Mouse (Mus musculus) G1E (cell line): Measurements from ENCODE around the gene Fam89b.

Source experiments
- CTCF ChIP-seq: IDR thresholded peaks from 2 replicates; pipeline ENCODE4 v1.5.1; 2012; ENCODE audit warnings: low read depth, low read length, inconsistent platforms, mixed read lengths
- TAL1 ChIP-seq: conservative IDR thresholded peaks from 2 replicates; pipeline ENCODE4 v1.6.1; 2012; ENCODE audit warnings: low read depth, low read length, inconsistent platforms, mixed read lengths

DNA sequence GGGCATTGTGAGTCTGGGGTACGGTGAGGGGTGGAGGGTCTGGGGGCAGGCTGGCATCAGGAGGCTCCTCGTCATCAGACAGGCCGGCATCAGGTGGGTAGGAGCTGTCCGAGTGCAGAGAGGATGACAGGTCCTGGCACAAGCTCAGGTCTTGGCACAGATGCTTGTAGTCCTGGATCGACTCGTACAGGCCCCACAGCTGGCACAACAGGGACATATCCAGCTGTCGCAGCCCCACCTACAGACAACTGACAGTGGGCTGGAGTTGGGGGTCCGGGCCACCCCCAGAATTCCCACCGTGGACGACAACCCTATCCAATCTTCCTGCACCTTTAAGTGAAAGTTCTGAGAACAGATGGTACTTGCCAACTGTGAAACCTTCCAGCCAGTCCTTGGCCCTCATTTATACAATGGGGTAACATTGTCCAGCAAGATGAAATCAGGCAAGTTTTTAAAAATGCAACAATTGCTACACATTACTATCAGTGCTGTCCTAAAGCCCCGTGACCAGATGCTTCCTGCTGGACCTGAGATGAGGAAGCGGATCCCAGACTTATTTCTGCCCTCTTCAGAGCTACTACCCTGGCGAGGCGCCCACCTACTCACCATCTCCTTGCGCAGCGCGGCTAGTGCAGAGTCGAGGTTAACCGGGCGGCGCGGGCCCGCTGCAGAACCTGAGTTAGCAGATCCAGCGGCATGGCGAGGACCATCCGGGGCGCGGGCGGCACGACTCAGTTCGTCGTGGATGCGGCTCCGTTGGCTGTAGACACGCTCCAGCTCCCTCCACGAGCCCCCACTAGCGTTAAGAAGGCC, 616 bp downstream of the Fam89b start:
- TF ChIP-seq TAL1 (no peak), CTCF (no peak)
